Mouse (Mus musculus) spleen, adult 2 months (tissue): Measurements from ENCODE around the gene Cog4.

Experiments used
- CTCF ChIP-seq: fragments of 200-500 bp; IDR thresholded peaks from 2 replicates; pipeline ENCODE4 v1.5.1; 2011; ENCODE audit warnings: mild to moderate bottlenecking, inconsistent platforms; ENCODE audit not compliant: insufficient read depth, insufficient read length, insufficient replicate concordance; ENCODE audit errors: extremely low read depth
- POLR2A ChIP-seq: fragments of 200-500 bp; IDR thresholded peaks from 2 replicates; pipeline ENCODE4 v1.6.1; 2011; ENCODE audit warnings: low read depth, low read length, inconsistent platforms

GRCm38 (mm10) chr8:110831956-110832355 is 14.4 kb upstream of the Cog4 start:
- TF ChIP-seq CTCF, result no peak
- TF ChIP-seq POLR2A, result no peak
